Mouse (Mus musculus) cerebellum, postnatal 14 days (tissue): ENCODE data around the gene Hoxa6.

ENCODE experiments used
- DNase-seq, 2 experiments: peaks; one replicate each; pipeline ENCODE4 v3.0.0; 2021; ENCODE audit warnings: mixed read lengths in 2 of 2

Gene Hoxa6

DNA sequence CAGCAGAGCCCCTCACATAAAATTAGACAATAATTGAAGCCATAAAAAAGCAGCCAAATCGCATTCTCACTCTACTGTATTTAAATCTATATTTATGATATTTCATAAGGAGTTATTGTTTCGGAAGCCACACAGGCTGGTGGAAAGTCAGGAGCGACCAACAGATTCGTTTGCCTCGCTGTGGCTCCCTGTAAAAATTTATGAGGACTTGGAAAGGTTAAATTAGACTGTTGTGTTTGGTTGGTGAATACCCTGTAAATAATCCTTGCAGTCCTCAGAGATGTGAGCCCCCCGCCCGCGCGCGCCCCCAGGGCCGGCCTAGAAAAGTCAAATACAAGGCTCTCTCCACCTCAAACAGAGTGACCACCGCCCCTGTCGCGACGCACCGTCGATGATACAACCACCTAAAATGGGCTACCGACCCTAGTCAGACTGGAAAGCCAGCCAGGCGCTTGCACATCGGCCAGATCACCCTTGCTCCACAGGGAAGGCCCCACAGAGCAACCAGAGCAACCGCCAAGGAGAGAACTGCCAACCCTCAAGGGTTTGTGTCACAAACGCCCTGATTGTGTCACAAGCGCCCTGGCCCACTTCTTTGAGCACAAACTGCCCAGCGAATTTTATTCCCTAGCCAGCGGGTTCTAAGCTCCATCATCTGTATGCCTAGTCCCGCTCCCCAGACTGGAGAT is 18.2 kb upstream of the Hoxa6 start:
- no peak for DNase-seq

DNA sequence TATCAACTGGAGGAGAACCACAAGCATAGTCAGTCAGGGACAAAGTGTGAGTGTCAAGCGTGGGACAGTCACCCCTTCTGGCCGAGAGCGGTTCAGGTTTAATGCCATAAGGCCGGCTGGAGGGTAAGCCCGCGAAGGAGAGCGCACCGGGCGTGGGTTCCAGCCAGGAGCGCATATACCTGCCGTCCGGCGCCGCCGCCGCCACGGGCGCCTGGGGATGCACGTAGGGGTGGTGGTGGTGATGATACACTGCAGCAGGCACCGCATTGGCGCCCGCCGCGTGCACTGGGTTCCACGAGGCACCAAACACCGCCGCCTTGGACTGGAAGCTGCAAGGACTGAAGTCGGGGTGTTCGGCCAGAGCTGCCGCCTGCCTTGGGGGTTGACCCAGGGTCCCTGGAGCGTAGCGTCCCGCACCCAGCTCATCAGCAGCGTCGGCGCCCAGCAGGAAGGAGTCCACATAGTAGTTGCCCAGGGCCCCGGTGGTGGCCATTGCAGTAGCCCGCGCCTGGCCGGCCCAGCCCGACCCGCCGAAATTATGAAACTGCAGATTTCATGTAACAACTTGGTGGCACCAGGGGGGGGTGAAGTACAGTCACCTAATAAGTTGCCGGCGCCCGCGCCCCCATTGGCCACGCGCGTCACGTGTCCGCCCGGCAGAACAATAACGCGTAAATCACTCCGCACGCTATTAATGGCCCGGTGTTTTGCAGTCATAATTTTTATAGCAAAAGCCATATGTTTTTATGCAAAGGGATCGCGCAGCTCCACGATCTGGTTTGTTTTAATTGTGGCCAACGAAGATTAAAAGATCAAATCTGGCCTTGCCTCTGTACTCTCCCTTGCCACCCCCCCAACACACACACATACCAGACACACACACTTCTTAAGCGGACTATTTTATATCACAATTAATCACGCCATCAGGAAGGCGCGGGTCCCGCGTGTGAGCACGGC is 17.4 kb upstream of the Hoxa6 start:
- no peak for DNase-seq

DNA sequence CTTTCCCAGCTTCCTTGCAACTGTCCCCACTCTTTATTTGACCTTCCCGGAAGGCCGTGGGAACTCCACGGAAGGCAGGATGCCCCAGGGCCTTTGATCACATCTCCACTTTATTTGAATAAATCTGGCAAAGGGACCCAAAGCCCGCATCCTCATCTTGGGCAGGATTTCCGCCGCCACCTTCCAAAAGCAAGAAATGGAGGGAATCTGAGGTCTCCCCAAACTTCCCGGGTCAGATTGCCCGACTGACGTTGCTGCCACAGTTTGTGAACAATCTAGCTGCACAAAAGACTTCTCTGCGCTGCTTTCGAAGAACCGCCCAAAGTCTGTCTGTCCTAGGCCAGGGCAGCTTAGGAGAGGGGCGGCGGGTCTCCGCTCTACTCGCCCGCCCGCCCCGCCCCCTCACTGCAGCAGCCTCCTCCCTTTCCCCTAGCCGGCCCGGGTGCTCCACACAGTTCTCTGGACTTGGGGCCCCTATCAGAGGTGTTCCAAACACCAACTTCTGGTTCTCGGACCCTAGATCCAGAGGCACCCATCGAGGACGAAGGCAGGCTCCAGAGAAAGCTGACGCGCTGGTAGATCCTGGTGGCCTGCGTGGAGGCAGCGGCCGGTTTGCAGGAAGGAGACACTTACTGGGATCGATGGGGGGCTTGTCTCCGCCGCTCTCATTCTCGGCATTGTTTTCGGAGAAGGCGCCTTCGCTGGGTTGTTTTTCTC is 16.5 kb upstream of the Hoxa6 start:
- no peak for DNase-seq

DNA sequence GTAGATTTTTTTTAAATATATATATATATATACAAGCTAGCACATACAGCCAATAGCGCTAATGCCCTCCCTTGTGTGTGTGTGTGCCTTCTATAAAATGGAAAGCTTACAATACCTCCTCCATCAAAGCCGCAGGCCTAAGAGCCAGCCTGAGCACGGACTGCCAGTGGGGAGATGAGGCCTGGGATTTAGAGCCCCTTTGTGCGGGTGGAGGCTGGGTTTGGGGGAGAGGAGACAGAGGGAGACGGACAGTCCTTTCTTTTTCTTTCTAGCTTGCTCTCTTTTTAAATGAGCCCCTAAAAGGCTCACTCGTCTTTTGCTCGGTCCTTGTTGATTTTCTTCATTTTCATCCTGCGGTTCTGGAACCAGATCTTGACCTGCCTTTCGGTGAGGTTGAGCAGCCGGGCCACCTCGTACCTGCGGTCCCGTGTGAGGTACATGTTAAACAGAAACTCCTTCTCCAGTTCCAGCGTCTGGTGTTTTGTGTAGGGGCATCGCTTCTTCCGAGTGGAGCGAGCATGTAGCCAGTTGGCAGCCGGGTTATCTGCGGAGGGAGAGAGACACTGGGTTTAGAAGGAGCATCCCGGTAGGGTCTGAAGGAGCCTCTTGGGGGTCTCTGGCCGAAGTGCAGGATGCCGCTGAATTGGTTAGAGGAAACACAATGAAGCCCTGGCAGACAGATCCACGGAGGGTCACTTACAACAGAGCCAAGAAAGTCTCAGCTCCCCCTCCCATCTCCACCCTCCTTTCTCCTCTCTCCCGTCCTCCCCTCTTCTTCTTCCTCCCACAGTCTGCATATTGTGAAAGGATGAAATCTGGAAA is 15.6 kb upstream of the Hoxa6 start:
- DNase-seq: no peak

DNA sequence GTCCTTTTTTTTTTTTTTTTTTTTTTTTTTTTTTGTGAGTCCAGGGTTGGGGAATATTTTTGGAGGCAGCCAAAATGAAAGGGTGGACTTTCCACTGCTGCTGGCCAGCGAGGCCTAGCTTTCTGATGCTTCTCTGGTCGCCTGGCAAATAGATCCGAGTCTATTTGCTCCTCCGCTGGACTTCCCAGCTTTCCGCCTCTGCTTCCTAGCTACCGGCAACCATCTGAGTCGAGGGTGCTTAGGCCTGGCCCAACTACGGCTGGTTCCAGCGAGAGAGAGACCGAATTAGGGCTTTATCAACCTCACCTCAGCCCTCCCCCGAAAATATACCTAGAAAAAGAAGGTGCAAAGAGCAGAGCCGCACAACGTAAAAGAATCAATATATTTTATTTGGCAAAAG is 14.2 kb upstream of the Hoxa6 start:
- no peak for DNase-seq

DNA sequence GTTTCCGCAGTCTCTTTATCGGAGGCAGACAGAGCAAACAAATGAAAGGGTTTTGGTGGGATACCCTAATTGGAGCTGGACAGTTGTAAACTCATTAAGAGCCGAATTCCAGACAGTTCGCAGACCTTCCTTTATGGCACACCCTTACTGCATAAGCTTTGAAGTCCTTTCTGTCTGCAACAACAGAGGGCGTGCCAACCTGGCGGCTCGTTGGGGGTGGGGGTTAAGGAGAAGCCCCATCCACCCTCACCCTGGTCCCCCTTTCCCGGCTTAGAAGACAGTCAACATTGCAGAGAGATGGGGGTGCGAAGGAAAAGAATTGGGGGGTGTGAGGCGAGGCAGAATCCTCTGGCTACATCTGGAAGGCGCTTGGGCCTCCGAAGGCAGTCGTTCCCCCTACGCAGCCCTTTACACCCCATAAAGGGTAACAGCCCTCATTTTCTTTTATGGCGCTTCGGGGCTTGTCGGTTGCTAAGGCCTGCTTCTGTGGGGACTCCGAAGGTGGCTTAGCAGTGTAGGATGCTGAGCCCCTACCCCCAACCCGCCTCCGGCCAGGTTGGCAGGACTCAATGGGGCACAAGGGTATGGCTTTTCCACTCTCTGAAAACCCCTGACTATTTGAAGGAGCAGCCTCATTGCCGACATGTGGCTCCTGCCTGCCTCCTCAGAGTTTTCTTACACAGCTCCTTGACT is 13.6 kb upstream of the Hoxa6 start:
- peak in 1 of 2 experiments; percentile 28 for DNase-seq

DNA sequence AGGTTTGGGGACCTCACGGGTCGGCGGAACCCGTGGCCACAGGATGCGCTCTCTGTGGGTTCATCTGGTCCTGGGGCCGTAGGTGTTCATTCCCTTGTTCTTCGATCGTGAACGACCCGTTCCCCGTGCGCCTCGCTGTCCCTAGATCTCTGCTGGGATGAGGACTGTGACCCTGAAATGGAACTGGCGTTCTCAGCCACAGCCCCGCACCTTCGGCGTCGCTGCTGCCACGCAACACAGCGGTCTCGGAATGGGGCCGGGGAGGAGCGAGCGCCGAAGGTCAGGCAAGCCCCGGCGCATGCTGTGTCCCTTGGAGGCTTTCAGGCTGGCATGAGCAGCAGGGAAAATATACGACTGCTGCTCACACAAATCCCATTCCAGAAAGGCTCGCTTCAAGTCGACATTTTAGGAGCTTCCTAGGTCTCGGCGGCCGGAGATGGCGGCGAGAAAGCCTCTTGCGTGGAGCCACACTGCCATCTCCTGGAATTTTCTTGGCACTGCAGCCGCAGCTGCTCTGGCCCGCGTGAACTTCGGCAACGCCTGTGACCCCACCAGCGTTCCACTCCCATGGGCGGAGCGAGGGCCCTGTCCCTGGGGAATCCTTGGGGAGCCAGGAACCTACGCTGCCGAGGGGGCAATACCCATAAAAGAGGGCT is 12.9 kb upstream of the Hoxa6 start, which contains the start of gene Hoxa7:
TSS of gene Hoxa7 (minus strand) at position 518 of the 656 bp plus-strand sequence.
- DNase-seq: peak; percentile 92

DNA sequence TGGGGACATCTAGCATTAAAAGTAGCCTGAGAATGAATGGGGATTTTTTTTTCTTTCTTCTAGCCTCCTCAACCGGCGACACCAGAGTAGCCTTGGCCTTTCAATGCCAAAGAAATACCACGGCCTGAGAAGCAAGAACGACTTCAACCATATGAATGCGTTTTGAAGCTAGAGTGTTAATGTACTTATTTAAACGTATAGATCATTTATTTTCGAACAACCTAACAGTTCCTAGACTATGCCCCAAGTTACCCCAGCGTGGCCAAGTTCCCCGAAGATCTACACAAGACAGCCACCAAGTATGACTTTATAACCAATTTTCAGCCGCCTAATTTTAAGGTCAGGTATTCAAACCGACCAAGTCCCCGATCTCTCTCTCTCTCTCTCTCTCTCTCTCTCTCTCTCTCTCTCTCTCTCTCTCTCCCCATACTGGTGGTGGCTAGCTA is 12.4 kb upstream of the Hoxa6 start:
- peak in 1 of 2 experiments; percentile 40 for DNase-seq

DNA sequence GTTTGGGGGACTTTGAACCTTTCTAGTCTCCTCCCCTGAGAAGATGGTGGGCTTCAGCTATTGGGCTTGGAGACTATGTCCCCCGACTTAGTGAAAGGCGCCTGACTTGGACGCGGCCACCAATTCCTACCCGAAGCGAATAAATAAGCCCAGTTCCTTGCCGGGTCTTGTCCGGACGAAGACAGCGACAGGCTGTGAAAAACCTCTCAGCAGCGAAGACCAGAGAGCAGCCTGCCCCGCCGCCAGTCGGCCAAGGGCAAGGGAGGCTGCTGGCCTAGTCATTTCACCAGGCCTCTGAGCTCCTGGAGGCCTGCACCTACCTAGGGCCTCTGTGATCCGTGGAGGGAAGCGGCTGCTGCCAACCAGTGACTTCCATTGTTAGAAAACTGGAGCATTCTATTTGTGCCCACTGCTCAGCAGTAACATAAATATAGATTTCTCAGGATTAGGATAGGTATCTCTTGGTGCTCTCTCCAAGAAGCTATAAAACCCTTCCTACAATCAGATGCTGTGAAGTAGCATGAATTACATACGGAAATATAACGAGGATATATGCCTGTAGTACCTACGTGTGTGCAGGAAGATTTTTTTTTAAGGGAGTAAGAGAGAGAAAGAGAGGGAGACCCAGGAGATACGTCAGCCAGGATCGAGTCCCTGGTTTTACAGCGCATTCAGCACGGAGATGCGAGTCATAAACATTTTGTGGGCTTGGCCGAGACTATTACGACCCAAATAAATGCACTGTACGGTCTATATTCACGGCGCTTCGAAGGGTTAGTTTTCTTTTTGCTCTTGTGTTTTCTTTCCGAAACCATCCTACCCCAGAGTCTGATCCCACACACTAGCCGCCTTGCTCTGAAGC is 11.7 kb upstream of the Hoxa6 start:
- DNase-seq: peak; percentile 25 to 46

DNA sequence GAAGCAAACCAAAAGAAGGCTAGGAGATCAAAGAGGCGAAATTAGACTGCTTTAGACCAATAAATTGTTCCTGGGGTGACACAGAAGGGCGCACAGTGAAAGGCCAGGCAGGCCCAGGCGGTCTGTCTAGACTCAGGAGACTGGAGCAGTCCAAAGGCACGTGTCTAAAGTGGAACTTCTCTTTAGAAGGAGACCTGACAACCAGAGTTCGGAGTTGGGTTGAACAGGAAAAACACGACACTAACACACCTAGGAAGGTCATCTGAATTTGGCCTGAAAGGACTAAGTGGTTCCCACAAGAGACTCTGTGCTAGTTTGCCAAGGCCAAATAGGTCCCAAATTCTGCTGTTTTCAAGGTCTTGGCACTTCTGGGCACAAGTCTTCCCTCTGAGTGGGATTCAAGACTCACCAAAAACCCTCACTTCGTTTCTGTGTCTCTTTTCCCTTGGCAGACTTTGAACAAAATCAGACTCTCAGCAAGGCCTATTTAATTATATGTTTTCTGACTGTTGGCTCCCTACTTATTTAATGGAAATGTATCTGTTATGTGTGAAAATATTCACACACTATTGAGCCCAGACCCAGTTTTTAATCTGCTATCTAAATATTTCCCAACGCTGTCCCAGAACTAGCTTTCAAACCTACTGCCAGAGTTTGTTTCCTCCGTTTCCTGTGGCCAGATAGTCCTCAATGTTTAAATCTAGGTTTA is 10.9 kb upstream of the Hoxa6 start:
- no peak for DNase-seq

DNA sequence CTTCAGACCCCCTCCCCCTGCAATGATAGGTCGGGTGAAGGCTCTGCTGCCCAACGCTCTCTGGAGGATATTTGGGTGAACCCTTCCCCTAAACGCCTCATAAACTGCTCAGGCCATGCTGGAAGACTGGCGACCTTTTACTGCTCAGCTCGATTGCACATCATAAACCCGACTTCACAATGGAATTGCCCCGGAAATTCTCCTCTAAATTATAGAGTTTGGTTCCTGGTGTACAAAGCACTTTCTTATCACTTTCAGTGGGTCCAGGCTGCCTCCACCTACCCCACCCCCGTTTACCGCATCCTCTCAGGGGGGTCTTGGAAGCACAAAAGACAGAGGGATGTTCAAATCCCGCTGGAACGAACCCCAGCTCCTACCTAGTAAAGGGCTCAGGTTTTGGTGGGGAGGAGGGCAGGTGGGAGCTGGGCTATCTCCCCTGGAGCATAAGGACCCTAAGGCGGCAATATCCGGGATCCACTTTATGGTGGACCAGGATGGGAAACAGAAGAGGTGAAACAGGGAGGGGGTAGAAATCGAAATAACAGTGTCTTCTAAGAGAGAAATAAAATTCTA is 10.2 kb upstream of the Hoxa6 start:
- peak; percentile 44 to 49 for DNase-seq

DNA sequence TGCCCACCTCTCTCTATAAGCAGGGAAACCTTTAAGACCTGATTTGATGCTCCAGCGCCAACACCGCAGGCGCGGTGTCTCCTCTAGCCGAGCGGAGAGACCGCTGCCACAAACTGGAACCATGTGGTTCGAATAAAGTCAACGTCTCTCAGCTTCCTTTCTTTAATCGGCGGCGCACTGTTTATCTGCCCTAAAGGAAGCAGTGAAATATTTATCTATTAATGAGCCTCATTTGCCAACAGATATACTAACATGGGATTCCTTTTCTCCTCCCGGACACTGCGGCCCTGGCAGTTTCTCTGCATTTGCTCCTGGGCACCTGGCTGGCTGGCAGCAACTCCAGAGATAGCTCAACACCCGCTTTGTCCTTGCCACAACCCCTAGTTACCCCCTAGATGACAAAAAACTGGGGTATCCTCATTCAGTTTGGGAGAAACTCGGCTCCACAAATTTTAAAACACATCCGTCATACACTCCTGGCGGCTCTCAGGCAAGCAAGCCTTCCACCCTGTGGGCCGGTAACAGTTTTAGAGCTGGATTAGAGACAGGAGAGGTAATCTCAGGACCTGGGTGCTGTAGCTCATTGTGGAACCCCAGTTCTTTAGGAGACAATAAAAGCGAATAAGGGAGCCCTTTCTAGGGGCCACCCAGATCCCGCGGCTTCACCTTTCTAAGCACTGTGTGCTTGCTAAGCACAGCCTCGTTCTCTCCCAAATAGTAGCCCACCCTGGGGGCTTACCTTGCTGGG is 9.5 kb upstream of the Hoxa6 start:
- peak in 1 of 2 experiments; percentile 13 for DNase-seq

DNA sequence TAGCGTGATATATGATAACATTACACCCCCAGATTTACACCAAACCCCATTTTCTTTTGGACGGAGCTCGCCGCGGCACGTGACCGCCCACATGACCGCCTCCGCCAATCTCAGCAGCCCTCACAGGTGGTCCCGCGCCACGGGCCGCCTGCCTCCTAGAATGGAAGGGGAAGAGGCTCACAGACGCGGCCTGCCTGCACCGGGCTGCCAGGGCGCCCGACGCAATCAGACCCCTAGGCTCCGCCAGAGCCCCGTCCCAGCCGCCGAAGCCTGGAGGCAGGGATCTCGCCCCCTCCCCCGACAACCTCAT is 8.9 kb upstream of the Hoxa6 start:
- DNase-seq: no peak

DNA sequence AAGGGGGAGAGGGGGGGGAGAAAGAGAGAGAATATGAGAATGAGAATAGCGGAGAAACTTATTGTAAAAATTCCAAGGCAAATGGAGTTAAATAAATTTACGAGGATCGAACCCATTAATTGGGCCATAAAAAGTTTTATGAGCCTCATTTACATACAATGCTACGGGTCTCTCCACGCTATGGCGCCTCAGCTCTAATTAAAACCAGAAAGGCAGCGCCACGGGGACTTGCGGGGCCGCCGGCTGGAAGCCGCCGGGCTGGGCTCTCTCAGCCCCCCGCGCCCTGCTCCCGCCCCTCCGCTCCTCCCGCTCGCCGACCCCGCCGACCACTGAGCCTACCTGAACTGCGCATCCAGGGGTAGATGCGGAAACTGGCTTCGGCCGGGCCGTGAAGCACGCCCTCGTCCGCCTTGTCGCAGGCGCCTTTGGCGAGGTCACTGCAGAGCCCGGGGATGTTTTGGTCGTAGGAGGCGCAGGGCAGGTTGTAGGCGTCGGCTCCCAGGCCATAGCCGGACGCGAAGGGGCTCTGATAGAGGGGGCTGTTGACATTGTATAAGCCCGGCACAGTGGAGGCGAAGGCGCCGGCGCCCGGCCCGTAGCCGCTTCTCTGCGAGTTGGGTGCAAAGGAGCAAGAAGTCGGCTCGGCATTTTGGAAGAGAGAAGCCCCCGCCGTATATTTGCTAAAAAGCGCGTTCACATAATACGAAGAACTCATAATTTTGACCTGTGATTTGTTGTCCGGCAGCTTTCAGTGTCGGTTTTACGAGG is 8.4 kb upstream of the Hoxa6 start:
- DNase-seq: no peak

DNA sequence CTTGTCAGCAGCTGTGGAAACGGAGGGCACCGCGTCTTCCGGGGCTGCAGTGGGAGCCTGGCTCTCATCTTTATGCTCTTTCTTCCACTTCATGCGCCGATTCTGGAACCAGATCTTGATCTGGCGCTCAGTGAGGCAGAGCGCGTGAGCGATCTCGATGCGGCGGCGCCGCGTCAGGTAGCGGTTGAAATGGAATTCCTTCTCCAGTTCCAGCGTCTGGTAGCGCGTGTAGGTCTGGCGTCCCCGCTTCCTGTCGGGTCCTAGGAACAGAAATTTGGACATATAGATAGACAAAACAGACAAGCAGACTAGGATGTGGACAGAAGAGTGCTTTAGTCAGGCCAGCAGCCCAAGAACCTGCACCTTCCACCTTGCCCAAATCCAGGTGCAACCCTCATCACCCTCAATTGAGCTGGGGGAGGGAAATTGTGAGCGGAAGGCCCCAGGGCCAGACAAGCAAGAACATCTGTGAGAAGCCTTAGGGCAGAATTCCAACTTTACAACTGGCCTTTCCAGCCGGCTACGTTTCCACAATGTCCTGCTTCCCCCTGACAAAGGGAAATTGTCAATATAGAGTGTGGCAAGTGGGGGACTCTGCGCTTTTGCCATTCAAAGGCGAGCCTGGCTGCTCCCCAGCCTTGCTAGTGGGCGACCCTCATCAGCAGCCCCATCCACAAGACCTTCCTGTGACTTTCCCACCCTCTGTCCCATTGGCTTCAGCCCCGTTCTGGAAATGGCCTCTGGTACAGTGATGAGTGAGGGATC is 7.4 kb upstream of the Hoxa6 start:
- DNase-seq: no peak

DNA sequence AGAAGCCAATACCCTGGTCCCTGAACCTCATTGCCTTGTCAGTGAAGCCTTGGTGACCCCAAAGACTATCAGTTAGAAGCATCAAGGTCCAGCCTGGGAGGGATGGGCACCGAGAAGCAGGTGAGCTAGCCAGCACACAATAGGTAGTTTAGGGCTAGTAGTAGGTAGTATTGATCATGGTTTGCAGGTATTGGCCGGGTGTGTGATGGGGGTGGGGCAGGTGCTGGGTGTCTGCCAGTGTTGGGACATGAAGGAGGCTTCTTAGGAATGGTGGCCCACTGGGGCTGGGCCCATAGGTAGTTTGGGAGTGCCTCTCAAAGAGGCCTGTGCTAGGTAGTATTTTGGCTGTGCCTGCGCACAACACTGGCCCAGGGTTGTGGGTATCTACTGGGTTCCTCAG is 6.5 kb upstream of the Hoxa6 start:
- DNase-seq: no peak

DNA sequence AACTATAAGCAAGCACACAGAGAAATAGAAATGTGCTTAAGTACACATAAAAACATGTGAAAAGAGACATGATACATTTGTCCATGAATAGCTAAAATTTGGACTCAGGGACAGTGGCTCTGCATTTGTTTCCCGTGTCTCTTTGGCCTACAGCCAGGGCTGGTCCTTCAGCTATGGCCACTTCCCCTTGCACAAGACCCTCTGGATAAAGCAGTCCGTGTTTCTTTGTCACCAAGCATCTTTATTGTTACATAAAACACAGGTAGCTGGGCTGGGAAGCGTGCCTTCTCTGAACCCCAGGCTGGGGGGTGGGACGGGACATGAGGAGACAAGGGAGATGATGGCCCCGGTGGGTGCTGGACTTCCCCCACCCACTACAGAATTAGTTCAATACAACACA is 5.7 kb upstream of the Hoxa6 start:
- DNase-seq: no peak
